Mouse (Mus musculus) cerebellum, postnatal 14 days (tissue): Measurements from ENCODE around the gene Spcs2.
"Not testable (repeated sequence)": the region's sequence is repeated elsewhere in the genome, so short reads cannot be mapped to it uniquely, and the experiment has no call there.

Experiments used
- DNase-seq, 2 experiments: peaks; one replicate each; pipeline ENCODE4 v3.0.0; 2021; ENCODE audit warnings: mixed read lengths in 2 of 2

Spcs2 gene

GRCm38 (mm10) chr7:99822426-99822825, 40.8 kb downstream of the Spcs2 start:
- DNase-seq: no peak

GRCm38 (mm10) chr7:99821953-99822352, 41.3 kb downstream of the Spcs2 start:
- no peak for DNase-seq

- DNase-seq: not testable (repeated sequence)
These were observed 45.0 kb downstream of the Spcs2 start for GRCm38 (mm10) chr7:99818181-99818725.

GRCm38 (mm10) chr7:99813394-99813793, 49.9 kb downstream of the Spcs2 start:
- DNase-seq: peak; percentile 29 to 61

- no peak for DNase-seq
These were observed 51.6 kb downstream of the Spcs2 start for GRCm38 (mm10) chr7:99811661-99812060.

- no peak for DNase-seq
These were observed 52.4 kb downstream of the Spcs2 start for GRCm38 (mm10) chr7:99810814-99811213.

GRCm38 (mm10) chr7:99807043-99807442, 56.2 kb downstream of the Spcs2 start:
- not testable (repeated sequence) for DNase-seq

- DNase-seq: no peak
These were observed 57.9 kb downstream of the Spcs2 start for GRCm38 (mm10) chr7:99805340-99805739.

- DNase-seq: not testable (repeated sequence)
These were observed 59.2 kb downstream of the Spcs2 start for GRCm38 (mm10) chr7:99804033-99804432.

GRCm38 (mm10) chr7:99803535-99803934, 59.7 kb downstream of the Spcs2 start:
- DNase-seq: no peak

- no peak for DNase-seq
These were observed 64.1 kb downstream of the Spcs2 start for GRCm38 (mm10) chr7:99799118-99799517.

- peak; percentile 89 to 90 for DNase-seq
These were observed 65.2 kb downstream of the Spcs2 start for GRCm38 (mm10) chr7:99797911-99798647.

- DNase-seq: no peak
These were observed 66.0 kb downstream of the Spcs2 start for GRCm38 (mm10) chr7:99797261-99797660.

GRCm38 (mm10) chr7:99796471-99796870, 66.8 kb downstream of the Spcs2 start:
- DNase-seq: peak in 1 of 2 experiments; percentile 7

GRCm38 (mm10) chr7:99795192-99795981, 67.9 kb downstream of the Spcs2 start:
- peak; percentile 32 to 34 for DNase-seq

- DNase-seq: no peak
These were observed 69.2 kb downstream of the Spcs2 start for GRCm38 (mm10) chr7:99794096-99794495.

- no peak for DNase-seq
These were observed 72.4 kb downstream of the Spcs2 start for GRCm38 (mm10) chr7:99790816-99791215.

- DNase-seq: no peak
These were observed 74.7 kb downstream of the Spcs2 start for GRCm38 (mm10) chr7:99788563-99788962.

- no peak for DNase-seq
These were observed 75.3 kb downstream of the Spcs2 start for GRCm38 (mm10) chr7:99787935-99788334.
